Mouse (Mus musculus): ENCODE measurements around the gene Hist1h2bg. TPM values are rescaled to one million over a fixed set of nuclear protein-coding genes. Genes with fewer than 3 reads are reported as not detected.
"Not testable (repeated sequence)": the region's sequence is repeated elsewhere in the genome, so short reads cannot be mapped to it uniquely, and the experiment has no call there.

The Hist1h2bg gene
- total RNA-seq, 2 experiments from 2014 or later: 203 to 225 TPM

DNA sequence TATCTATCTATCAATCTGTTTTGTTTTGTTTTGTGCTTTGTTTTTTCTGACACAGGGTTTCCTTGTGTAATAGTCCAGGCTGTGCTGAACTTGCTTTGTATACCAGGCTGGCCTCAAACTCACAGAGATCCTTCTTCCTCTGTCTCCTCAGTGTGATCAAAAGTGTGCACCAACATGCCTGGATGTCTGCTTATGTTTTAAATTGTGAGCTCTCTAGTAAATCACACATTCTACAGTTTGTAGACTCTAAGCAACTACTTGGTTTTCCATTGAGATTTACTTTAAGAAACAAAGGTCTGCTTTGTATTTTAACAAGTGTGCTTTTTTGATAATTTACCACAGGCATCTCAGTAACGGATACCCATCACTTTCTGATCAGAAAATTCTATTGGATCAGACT lies 6.6 kb downstream of the Hist1h2bg start:
- DNase-seq: no peak
- intact Hi-C loops (cut with DNase I): no loop called here

DNA sequence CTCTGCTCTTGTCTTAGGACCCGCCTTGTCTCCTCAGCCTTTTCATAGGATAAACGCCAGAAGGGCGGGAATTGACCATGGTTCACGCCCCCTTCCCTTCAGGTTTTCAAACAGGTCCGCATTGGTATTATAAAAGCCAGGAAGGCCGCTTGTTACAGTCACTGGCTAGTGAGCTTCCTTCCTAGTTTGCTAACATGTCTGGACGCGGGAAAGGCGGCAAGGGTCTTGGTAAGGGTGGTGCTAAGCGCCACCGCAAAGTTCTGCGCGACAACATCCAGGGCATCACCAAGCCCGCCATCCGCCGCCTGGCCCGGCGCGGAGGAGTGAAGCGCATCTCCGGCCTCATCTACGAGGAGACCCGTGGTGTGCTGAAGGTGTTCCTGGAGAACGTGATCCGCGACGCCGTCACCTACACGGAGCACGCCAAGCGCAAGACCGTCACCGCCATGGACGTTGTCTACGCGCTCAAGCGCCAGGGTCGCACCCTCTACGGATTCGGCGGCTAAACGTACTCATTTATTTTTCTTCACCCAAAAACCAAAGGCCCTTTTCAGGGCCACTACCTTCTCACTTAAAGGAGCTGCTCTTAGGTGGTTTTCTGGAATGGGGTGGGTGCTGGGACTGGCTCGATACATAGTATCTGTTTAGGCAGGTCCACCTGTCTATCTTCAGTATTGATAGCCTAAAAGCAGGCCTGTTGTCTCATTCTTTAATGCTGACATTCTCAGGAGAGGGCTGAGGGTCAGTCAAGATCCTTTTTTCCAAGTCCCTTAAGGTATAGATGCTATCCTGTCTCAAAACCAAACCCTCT lies 10.4 kb downstream of the Hist1h2bg start, which contains the start of gene Hist1h4d:
TSS of gene Hist1h4d (plus strand) at position 191 of the 811 bp plus-strand sequence.
- peak; percentile 93 for DNase-seq
- intact Hi-C loops (cut with DNase I): loop anchor here (5.0 kb wide), 1 partner anchor 106 kb away; no protein-coding TSS in a partner anchor

DNA sequence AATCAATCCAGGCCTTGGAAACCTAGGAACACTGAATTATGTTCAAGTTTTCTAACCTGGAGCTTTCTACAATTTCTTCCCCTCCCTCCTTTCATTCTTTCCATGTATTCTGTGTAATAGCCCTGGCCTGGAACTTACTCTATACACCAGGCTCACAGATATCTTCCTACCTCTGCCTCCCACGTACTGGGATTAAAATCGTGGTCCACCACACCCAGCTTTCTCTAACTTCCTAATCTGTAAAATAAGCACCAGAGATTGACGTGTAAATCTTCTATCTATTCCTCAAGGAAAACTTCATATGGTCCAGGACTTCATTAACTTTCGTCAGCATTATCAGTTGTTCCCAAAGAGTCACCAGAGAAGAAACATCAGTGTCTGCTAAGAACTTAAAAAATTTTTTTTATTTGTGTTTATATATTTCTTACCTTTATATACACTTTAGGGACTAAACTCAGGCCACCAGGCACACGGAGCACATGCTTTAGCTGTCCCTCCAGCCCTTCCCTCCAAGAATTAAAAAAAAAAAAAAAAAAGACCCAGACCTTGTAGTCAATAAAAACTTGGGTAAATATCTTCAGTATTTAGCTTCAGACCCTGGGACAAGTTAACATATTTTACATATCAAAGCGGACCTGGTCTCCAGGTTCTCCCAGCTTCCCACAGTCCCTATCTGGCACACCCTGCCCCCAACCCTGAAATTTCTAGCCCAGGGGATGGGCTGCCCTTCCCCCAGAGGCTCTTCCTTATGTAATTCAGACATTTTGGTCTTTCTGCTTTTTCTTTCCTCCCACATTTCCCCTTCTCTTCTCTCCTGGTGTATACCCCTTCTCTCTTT lies 11.2 kb downstream of the Hist1h2bg start:
- intact Hi-C loops (cut with DNase I): loop anchor here (5.0 kb wide), 1 partner anchor 105 kb away; no protein-coding TSS in a partner anchor

DNA sequence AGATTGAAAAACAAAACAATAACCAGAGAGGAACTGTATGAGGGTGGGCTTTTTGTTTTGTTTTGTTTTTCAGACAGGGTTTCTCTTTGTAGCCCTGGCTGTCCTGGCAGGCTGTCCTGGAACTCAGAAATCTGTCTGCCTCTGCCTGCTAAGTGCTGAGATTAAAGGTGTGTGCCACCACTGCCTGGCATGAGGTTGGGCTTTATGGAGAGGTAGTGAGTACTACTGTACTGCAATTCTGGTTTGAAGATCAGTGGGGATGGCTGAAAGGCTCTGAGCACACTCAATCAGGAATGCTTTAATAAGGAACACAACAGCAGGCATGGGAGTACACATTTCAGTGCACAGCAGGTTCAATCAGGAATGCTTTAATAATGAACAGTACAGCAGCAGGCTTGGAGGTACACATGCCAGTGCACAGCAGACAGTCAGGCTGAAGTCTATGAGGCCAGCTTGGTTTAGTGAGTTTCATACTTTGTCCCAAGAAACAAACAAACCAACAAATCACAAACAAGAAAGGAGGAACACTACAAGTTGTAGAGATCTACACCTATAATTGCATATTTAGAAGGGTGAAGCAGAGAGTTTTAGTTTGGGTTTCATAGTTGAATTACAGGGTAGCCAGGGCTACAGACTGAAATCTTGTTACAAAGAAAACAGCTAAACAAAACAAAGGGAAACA lies 12.3 kb downstream of the Hist1h2bg start:
- intact Hi-C loops (cut with DNase I): loop anchor here (5.0 kb wide), 1 partner anchor 104 kb away; no protein-coding TSS in a partner anchor
- no peak for DNase-seq

More for the DNA sequence above, 11.2 kb downstream of the Hist1h2bg start:
- no peak for DNase-seq

DNA sequence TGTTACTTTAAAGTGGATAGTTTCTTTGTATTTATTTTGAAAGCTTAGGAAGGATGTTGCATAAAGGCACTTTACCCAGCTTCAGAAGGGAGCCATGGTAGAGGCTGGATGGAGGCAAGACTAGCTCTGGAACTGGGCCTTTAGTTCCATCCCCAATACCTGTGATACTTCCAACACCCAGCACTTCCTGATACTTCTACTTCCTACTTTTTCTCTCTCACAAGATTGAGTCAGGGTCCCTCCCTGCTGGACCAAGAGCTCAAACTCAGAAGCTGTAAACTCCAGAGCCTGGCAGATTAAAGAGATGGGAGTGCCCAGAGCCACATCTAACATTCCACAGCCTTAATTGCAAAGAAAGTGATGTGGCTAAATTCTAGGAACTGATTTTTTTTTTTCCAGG lies 13.1 kb downstream of the Hist1h2bg start:
- intact Hi-C loops (cut with DNase I): loop anchor here (5.0 kb wide), 1 partner anchor 103 kb away; no protein-coding TSS in a partner anchor
- DNase-seq: no peak

DNA sequence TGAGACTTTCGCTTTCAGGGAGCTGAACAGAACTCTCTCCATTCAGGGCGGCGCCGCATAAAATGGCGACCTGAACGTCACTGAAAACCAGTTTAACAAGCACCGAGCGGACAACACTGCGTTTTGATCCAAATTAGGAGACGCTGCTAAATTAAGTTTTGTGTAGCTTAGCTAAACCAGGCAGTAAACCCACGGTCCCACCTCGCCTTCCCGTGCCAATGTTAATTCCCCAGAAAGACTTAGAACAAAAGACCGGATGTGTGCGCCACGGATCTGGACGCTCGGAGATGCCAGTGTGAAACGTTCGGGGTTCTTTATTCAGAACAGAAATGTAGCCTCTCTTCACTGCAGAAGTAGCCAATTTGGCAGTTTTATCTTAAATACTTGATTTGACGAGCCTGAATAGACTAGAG lies 13.8 kb downstream of the Hist1h2bg start:
- intact Hi-C loops (cut with DNase I): no loop called here
- DNase-seq: peak; percentile 64

DNA sequence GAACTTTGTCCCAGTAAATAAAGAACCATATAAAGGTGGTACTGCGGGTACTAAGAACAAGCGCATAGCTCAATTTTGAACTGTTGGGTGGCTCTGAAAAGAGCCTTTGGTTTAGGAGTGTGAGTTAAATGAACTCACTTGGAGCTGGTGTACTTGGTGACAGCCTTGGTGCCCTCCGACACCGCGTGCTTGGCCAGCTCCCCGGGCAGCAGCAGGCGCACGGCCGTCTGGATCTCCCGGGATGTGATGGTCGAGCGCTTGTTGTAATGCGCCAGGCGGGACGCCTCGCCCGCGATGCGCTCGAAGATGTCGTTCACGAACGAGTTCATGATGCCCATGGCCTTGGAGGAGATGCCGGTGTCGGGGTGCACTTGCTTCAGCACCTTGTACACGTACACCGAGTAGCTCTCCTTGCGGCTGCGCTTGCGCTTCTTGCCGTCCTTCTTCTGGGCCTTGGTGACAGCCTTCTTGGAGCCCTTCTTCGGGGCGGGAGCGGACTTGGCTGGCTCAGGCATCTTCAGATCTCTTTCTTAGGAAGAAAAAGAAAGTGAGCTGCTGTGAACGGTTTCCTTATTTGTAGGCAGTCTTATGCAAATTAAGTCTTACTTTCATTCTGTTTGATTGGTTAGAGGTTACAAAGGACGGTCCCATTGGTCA lies 14.4 kb downstream of the Hist1h2bg start:
- intact Hi-C loops (cut with DNase I): not testable (repeated sequence)
- DNase-seq: peak; percentile 62

DNA sequence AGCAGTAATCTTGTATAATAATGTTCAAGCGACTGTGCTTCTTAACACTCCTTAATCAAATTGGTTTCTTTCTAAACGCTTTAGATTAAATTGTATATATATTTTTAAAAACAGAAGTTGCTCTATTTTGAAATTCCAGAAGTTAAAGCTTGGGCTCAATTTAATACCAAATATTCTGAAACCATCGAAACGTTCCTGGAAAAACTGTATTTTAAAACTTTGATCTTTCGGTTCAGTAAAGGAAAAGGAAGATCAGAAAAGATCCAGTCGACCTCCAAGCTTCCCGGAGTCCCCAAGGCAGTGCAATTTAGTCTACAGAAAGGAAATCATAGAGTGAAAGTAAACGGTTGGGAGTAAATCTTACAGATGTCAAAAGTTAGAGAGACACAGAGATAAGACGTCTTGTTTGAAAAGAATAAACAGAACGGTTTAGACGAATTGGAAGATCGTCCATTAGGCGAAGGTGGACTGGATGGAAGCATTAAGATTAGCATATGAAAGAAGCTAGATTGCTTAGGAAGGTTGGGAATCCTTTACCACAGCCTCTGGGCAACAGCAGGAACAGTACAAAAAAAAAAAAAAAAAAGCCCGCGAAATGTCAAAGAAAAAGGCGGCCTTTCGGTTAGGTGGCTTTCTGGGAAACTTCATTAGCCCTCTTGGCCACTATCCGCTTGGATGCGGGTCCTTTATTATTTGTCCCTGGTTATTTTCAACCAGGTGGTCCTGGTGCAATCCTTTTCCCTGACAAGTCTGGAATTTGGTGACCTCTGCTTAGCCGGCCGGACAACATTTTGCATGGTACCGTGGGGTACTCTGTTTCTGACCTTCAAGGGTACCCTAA lies 15.1 kb downstream of the Hist1h2bg start:
- intact Hi-C loops (cut with DNase I): no loop called here
- DNase-seq: no peak

DNA sequence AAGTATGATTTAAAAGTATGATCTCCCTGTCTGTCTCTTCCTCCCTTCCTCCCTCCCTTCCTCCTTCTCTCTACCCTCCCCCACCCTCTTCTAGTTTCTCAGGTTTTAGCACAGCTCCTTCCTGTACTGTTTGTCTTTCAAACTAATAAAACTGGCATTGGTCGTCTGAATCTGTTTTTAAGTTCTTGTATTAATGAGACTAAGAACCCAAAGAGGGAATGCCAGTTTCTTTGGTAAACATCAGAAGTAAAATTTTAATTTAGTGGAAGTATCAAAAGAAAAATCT lies 15.7 kb downstream of the Hist1h2bg start:
- no peak for DNase-seq
- intact Hi-C loops (cut with DNase I): no loop called here

DNA sequence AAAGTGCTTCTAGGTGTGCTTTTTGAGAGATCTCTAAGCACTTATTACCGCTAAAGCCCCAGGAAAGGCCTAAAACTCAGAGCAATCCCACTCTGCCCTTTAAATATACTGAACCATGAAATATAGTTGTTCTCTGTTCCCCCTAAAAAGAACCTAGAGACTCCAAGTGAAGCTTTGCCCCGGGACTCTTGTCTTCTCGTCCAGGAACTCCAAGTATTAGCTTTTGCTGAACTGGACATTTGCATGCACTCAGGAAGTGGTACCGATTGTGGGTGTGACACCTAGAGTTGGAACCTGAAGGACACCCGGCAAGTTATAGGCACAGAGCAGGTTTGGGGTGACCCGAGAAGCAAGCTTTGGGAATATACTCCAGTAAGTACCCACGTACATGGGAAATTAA lies 20.0 kb downstream of the Hist1h2bg start:
- intact Hi-C loops (cut with DNase I): no loop called here
- no peak for DNase-seq

DNA sequence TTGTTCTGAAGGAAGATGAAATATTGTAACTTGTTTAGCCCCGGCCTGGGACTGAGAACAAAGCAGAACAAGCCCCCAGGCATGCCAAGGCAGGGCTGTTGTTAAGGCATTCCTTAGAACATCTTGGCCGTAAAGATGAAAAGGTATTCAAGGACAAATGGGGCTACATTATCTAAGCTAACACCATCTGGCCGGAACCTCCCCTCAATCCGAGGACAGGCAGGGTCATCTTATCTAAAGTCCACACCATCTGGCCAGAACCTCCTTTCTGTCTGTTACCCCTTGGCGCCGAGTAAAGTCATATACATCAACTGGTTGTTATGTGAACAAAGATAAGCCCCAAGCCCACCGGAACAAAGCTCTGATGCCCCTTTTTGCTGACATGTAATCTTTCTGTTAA lies 20.7 kb downstream of the Hist1h2bg start:
- intact Hi-C loops (cut with DNase I); DNase-seq: not testable (repeated sequence)

DNA sequence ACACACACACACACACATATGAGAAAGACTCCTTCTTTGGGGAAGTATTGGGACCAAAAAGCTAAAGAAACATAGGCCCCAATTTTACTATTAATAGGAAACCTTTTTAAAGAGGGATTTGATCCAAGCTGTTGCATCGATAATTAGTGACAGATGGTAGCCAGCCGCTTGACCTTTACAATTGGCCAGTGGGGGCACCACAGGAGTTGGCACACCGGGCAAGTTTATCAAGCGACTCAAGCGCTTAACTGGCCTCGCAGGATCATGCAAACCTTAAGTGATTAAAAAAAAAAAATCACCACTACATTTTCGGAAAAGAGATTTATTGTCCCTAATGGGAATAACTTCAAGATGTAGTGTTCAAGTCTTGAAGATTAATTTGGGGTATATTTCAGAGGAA lies 21.4 kb downstream of the Hist1h2bg start:
- intact Hi-C loops (cut with DNase I): no loop called here
- peak; percentile 64 for DNase-seq

DNA sequence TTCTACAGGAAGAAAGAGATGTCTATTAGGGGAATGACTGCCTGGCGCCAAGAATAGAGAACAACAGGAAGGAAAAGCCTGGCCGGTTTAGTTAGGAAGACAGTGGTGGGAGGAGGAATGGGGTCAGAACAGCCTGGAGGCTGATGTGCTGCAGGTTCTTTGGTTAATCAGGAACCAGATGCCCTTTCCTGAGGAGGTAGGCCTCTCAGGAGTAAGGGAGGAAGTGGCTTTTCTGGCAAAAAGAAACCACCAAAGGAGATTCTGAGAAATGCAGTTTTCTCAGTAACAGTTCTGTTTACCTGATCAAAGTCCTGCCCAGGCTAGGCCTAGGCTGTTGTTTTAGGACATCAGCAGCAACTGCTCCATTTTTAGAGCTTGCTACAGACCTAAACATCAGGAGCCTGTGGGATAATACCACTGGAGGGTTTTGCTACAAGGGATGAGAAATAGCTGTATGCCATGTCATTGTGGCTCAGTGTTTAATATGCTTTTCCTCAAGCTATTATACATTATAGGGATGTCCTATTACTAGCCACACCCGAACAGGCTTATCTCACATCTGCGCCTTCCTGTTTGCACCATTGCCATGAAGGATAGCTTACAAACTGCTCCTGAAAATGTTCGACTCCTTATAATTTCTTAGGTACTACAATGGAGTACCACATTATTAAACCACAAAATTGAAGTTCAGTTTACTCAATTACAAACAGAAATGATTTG lies 22.0 kb downstream of the Hist1h2bg start:
- DNase-seq: no peak
- intact Hi-C loops (cut with DNase I): no loop called here

DNA sequence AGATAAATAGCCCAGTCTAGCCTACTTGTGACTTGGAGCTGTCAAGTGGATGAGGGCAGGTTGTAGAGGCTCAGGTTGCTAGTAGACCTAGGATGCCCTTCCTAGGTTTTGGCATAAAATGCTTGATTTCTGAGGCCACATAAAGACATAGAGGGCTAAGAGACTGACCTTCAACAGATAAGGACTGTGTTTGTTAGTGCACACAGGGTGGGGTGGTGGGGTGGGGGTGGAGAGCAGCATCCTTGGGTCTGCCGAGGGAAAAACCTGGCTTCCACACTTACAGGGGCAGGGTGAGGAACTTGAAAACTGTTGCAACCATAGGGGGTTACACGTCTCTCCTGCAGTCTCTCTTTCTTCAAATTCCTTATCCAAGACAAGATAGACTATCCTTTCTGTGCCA lies 24.0 kb downstream of the Hist1h2bg start:
- no peak for DNase-seq
- intact Hi-C loops (cut with DNase I): no loop called here

DNA sequence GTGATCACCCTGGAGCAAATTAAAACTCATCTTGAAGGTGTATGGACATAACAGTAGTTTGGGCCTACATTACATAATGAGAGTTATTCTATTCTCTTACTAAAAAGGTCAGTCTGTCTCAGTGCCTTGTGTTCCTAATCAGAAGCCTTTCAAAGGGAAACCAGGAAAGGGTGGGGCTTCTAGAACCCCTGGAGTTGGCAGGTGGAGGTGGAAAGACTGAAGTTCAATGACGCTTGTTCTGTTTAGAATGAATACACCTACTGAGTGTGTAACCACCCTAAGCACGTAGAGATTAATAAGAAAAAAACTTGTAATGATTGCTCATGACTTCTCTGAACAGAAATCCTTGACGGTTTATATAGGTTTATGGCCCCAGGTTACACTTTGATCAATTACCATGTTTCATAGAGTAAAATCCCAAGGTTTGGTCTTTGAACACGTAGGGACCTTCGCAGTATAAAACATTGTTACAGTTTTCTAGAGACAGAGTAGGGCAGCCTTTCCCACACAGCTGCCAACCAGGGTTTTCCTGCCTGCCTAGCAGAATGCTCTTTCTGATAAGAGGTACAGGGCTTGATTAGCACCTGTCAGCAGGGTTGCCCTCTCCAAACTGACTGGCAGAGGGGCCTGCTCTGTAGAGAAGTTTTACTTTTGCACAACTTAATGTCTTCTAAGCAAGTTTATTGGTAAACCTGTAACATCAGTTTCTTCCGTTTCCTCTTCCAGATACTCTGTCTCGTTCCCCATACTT lies 24.6 kb downstream of the Hist1h2bg start:
- intact Hi-C loops (cut with DNase I): no loop called here
- DNase-seq: no peak

DNA sequence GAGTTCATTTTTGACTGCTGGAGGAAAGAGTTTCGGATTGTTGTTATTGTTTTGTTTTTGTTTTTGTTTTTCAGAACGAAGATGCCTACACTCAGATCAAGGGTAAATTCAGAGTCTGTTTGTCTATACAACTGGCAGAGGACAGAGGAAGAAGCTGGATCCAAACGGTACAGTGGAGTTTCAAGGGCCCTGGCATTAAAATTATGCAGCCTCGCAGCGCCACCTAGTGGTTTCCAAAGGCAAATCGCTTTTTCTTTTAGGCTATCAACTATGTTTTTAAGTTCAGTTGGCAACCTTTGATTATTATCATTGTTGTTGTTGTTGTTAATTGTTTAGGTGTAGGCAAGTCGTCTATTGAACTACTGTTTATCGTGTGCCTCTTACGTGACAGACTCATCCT lies 26.8 kb downstream of the Hist1h2bg start:
- intact Hi-C loops (cut with DNase I): no loop called here
- DNase-seq: peak; percentile 80

DNA sequence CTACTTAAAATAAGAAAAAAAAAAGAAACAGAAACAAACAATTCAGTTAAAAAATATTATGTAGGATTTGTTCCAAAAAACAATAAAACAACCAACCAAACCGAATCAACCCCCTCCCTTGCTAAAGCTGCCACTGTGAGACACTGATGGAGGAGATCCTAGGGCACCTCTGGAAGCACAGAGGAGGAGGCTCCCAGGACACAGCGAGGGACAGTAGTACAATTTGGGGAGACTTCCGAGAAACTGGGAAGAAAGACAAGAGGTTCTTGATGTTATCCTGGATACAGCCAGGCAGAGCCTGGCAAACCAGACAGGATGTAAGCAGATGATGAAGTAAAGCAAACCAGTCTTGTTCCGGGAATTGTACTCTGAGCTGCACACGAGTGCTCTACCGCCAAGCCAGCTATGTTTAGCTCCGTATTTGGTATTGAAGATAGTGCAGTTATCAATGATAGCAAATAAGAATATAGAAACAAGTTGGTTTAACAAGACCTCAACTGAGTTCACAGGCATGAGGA lies 32.0 kb downstream of the Hist1h2bg start:
- intact Hi-C loops (cut with DNase I): no loop called here
- DNase-seq: no peak

DNA sequence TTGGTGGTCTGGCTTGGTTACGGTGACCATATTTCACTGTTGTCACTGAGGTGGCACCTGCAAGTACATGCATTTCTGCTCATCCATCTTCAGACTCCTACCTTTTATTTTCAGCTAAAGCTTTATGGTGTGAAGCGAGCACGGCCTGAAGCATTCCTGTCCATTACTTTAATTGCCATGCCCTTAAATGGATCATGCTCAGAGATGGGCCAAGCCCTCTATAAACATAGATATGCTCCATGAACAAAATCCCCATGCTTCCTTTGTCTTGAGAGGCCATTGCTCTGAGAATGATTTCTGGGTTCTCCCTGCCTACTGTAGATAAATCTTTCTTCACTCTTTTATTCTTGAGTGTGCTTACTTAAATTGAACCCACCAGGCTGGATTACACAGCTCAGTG lies 33.3 kb downstream of the Hist1h2bg start:
- intact Hi-C loops (cut with DNase I): no loop called here
- no peak for DNase-seq

All from left cerebral cortex, postnatal 4 days (tissue).